In genomic region chr2:100434991-100435390, GRCm38 (mm10) we compare ENCODE assay signal across 27 mouse cellular contexts.
A peak's percentile ranks its signal among the peaks of the same experiment; 100 is the strongest.
DNase-seq lines count a peak whose midpoint lies in the region; ATAC-seq and TF ChIP-seq lines count a peak whose summit lies in the region.
"Had no signal": no experiment of that assay in that cellular context is flagged by ENCODE, and none has a peak within 500 bp of the region (broad histone marks: within the 10 kb centered on the region; RNA-seq: fewer than 3 reads in every experiment).

No protein-coding gene starts in this region.

- no peak overlapping the region for H3K9ac ChIP-seq in hindbrain, postnatal 0 days (replicated peaks; ENCODE audit: low read length)
- no peak overlapping the region for H3K9ac ChIP-seq in hindbrain, embryonic 14.5 days
- H3K9ac ChIP-seq: embryonic facial prominence, embryonic 13.5 days; embryonic facial prominence, embryonic 15.5 days; forebrain, embryonic 12.5 days had no signal

- H3K4me1 ChIP-seq in hindbrain, postnatal 0 days (ENCODE audit: insufficient read depth, low read length), result no peaks in the 10 kb centered on the region
- H3K4me1 ChIP-seq in hindbrain, embryonic 14.5 days (replicated peaks; ENCODE audit: control insufficient read depth, insufficient read depth, low read length), result no peaks in the 10 kb centered on the region
- H3K4me1 ChIP-seq: embryonic facial prominence, embryonic 13.5 days; embryonic facial prominence, embryonic 15.5 days; forebrain, embryonic 10.5 days; forebrain, embryonic 12.5 days had no signal

- H3K4me2 ChIP-seq in hindbrain, postnatal 0 days (ENCODE audit: low read depth, low read length), result no peak overlapping the region
- H3K4me2 ChIP-seq in hindbrain, embryonic 14.5 days (replicated peaks), result no peak overlapping the region
- H3K4me2 ChIP-seq: embryonic facial prominence, embryonic 13.5 days; embryonic facial prominence, embryonic 15.5 days; forebrain, embryonic 12.5 days had no signal

- no peak overlapping the region for H3K27ac ChIP-seq in hindbrain, postnatal 0 days
- H3K27ac ChIP-seq in hindbrain, embryonic 14.5 days, result no peak overlapping the region
- H3K27ac ChIP-seq: embryonic facial prominence, embryonic 13.5 days; embryonic facial prominence, embryonic 15.5 days; forebrain, embryonic 10.5 days; forebrain, embryonic 12.5 days had no signal

- H3K27me3 ChIP-seq in hindbrain, postnatal 0 days (ENCODE audit: insufficient read depth, low read length), result no peaks in the 10 kb centered on the region
- H3K27me3 ChIP-seq in hindbrain, embryonic 14.5 days (ENCODE audit: control insufficient read depth, insufficient read depth, low read length), result no peaks in the 10 kb centered on the region
- H3K27me3 ChIP-seq: CH12.LX; embryonic facial prominence, embryonic 13.5 days; embryonic facial prominence, embryonic 15.5 days; forebrain, embryonic 12.5 days had no signal

- no peaks in the 10 kb centered on the region for H3K36me3 ChIP-seq in hindbrain, postnatal 0 days (ENCODE audit: insufficient read depth, low read length)
- no peaks in the 10 kb centered on the region for H3K36me3 ChIP-seq in hindbrain, embryonic 14.5 days (replicated peaks; ENCODE audit: control insufficient read depth, insufficient read depth)
- H3K36me3 ChIP-seq: embryonic facial prominence, embryonic 13.5 days; embryonic facial prominence, embryonic 15.5 days; forebrain, embryonic 10.5 days; forebrain, embryonic 12.5 days; G1E had no signal

- DNase-seq in hindbrain, postnatal 0 days (ENCODE audit: low spot score), result peak; percentile 2
- no peak for DNase-seq in hindbrain, embryonic 14.5 days (ENCODE audit: low spot score)
- DNase-seq in Muller cell, postnatal 12 days (ENCODE audit: inconsistent ontology term), result peak; percentile 70
- DNase-seq in retina, postnatal 1 day, result peak; percentile 83
- no peak for DNase-seq in gastrocnemius, postnatal 14 days
- DNase-seq: adrenal gland, adult 2 months; adrenal gland, postnatal 10 days; adrenal gland, postnatal 25 days; B cell, adult 2 months; cerebellum, adult 11 months; cerebellum, adult 18-20 months; cerebellum, adult 8-10 months; cerebellum, adult 9-11 months; cerebellum, postnatal 14 days; cerebellum, postnatal 36 days; embryo, embryonic 11 days had no signal

- intact Hi-C loops in gastrocnemius, postnatal 14 days (cut with DNase I; ENCODE audit: low total_unique reads), result no loop called here

- H3K4me3 ChIP-seq in hindbrain, postnatal 0 days (ENCODE audit: low read length), result no peak overlapping the region
- no peak overlapping the region for H3K4me3 ChIP-seq in hindbrain, embryonic 14.5 days (replicated peaks; ENCODE audit: low read length)
- H3K4me3 ChIP-seq: embryonic facial prominence, embryonic 13.5 days; embryonic facial prominence, embryonic 15.5 days; erythroblast, embryonic 14.5 days; forebrain, embryonic 10.5 days; forebrain, embryonic 12.5 days had no signal

- WGBS in hindbrain, postnatal 0 days, result 71% methylated on average over 3 of the region's 3 CpGs
- WGBS in hindbrain, embryonic 14.5 days, result 80% methylated on average over 3 of the region's 3 CpGs

- no peak for ATAC-seq in hindbrain, postnatal 0 days
- no peak for ATAC-seq in hindbrain, embryonic 14.5 days (ENCODE audit: low FRiP score)
- no peak for ATAC-seq in megakaryocyte, adult 5-6 weeks (ENCODE audit: poor library complexity, severe bottlenecking)
- ATAC-seq: CD4-positive, CD25-positive, alpha-beta regulatory T cell, adult 4 months; forebrain, embryonic 14.5 days; forebrain, embryonic 16.5 days had no signal

- H3K9me3 ChIP-seq in hindbrain, postnatal 0 days (ENCODE audit: low read length), result no peaks in the 10 kb centered on the region
- H3K9me3 ChIP-seq in hindbrain, embryonic 14.5 days (ENCODE audit: control insufficient read depth, low read length), result no peaks in the 10 kb centered on the region
- H3K9me3 ChIP-seq: embryonic facial prominence, embryonic 13.5 days; embryonic facial prominence, embryonic 15.5 days; forebrain, embryonic 10.5 days; forebrain, embryonic 12.5 days had no signal

- TF ChIP-seq CTCF in hindbrain, postnatal 0 days (IDR thresholded peaks at IDR 0.05; ENCODE audit: low read depth), result no peak

Comparison
In these comparisons a context has a peak if more than half of its experiments do, and no peak if none do; other contexts are left out.
1. DNase-seq: peak in hindbrain, postnatal 0 days (single experiment), Muller cell, postnatal 12 days (single experiment) and retina, postnatal 1 day (single experiment); none in hindbrain, embryonic 14.5 days (single experiment) and gastrocnemius, postnatal 14 days (single experiment).